Mouse (Mus musculus) right cerebral cortex, postnatal 4 days (tissue): ENCODE measurements around the gene Olfr1410.

Experiments
- DNase-seq: peaks from one replicate; pipeline ENCODE4 v3.0.0-alpha.2; 2022

Olfr1410 gene

GRCm38 (mm10) chr1:92641514-92642272 lies 36.1 kb downstream of the Olfr1410 start, which contains the start of gene Cops9:
TSS of gene Cops9 (minus strand) at chr1:92641985.
- peak; percentile 86 for DNase-seq

- no peak for DNase-seq
These were observed 38.1 kb downstream of the Olfr1410 start for GRCm38 (mm10) chr1:92643691-92644090.

- no peak for DNase-seq
These were observed 39.3 kb downstream of the Olfr1410 start for GRCm38 (mm10) chr1:92644916-92645315.

GRCm38 (mm10) chr1:92646111-92646510 lies 40.5 kb downstream of the Olfr1410 start:
- DNase-seq, result no peak

GRCm38 (mm10) chr1:92646601-92647000 lies 41.0 kb downstream of the Olfr1410 start:
- DNase-seq, result no peak

GRCm38 (mm10) chr1:92647026-92647425 lies 41.4 kb downstream of the Olfr1410 start:
- no peak for DNase-seq

GRCm38 (mm10) chr1:92647752-92648151 lies 42.2 kb downstream of the Olfr1410 start:
- DNase-seq, result peak; percentile 87

- DNase-seq, result no peak
These were observed 42.6 kb downstream of the Olfr1410 start for GRCm38 (mm10) chr1:92648197-92648596.

GRCm38 (mm10) chr1:92648673-92649072 lies 43.1 kb downstream of the Olfr1410 start, which contains the start of gene Otos:
TSS of gene Otos (minus strand) at chr1:92648841.
- peak; percentile 76 for DNase-seq

- DNase-seq, result no peak
These were observed 45.9 kb downstream of the Olfr1410 start for GRCm38 (mm10) chr1:92651467-92651866.

GRCm38 (mm10) chr1:92653179-92653578 lies 47.6 kb downstream of the Olfr1410 start:
- no peak for DNase-seq

GRCm38 (mm10) chr1:92654676-92655075 lies 49.1 kb downstream of the Olfr1410 start:
- DNase-seq, result no peak

- DNase-seq, result no peak
These were observed 51.6 kb downstream of the Olfr1410 start for GRCm38 (mm10) chr1:92657025-92657820.

- DNase-seq, result no peak
These were observed 53.8 kb downstream of the Olfr1410 start for GRCm38 (mm10) chr1:92659392-92659791.
